27 mouse cellular contexts compared by ENCODE assay signal in genomic region chr19:10163896-10164295, GRCm38 (mm10). TPM values are rescaled to one million over a fixed set of nuclear protein-coding genes. Genes with fewer than 3 reads are reported as not detected.
DNase-seq lines count a peak whose midpoint lies in the region; ATAC-seq lines count a peak whose summit lies in the region.
"Had no signal": no experiment of that assay in that cellular context is flagged by ENCODE, and none has a peak within 500 bp of the region (broad histone marks: within the 10 kb centered on the region; RNA-seq: fewer than 3 reads in every experiment).

No protein-coding gene starts in this region.

- H3K27me3 ChIP-seq in midbrain, embryonic 11.5 days (ENCODE audit: control insufficient read depth, insufficient read depth, low read length) = no peaks in the 10 kb centered on the region
- H3K27me3 ChIP-seq in midbrain, embryonic 15.5 days (replicated peaks) = no peaks in the 10 kb centered on the region
- H3K27me3 ChIP-seq: embryonic facial prominence, embryonic 13.5 days; forebrain, embryonic 12.5 days; forebrain, embryonic 15.5 days; heart, embryonic 12.5 days; heart, embryonic 15.5 days; hindbrain, embryonic 13.5 days; intestine, embryonic 15.5 days; Patski had no signal

- no peaks in the 10 kb centered on the region for H3K4me1 ChIP-seq in midbrain, embryonic 11.5 days (ENCODE audit: control insufficient read depth, insufficient read depth, low read length)
- H3K4me1 ChIP-seq in midbrain, embryonic 15.5 days = no peaks in the 10 kb centered on the region
- H3K4me1 ChIP-seq: embryonic facial prominence, embryonic 13.5 days; forebrain, embryonic 12.5 days; forebrain, embryonic 15.5 days; heart, embryonic 12.5 days; heart, embryonic 15.5 days; hindbrain, embryonic 10.5 days; hindbrain, embryonic 13.5 days; intestine, embryonic 15.5 days had no signal

- H3K9me3 ChIP-seq in midbrain, embryonic 11.5 days (ENCODE audit: control insufficient read depth, low read length) = peaks cover 2% of the 10 kb centered on the region; the same call in 1 of the 2 replicates
- H3K9me3 ChIP-seq in midbrain, embryonic 15.5 days = no peaks in the 10 kb centered on the region
- H3K9me3 ChIP-seq: embryonic facial prominence, embryonic 13.5 days; forebrain, embryonic 12.5 days; forebrain, embryonic 15.5 days; heart, embryonic 12.5 days; heart, embryonic 15.5 days; hindbrain, embryonic 13.5 days; intestine, embryonic 15.5 days had no signal

- ATAC-seq in midbrain, embryonic 11.5 days (ENCODE audit: low FRiP score) = no peak
- no peak for ATAC-seq in midbrain, embryonic 15.5 days (replicated peaks)
- ATAC-seq: forebrain, embryonic 15.5 days; hindbrain, embryonic 16.5 days; intestine, embryonic 15.5 days; Patski had no signal

- no peak overlapping the region for H3K4me2 ChIP-seq in midbrain, embryonic 11.5 days
- H3K4me2 ChIP-seq in midbrain, embryonic 15.5 days = no peak overlapping the region
- H3K4me2 ChIP-seq: embryonic facial prominence, embryonic 13.5 days; forebrain, embryonic 12.5 days; forebrain, embryonic 15.5 days; heart, embryonic 12.5 days; heart, embryonic 15.5 days; hindbrain, embryonic 13.5 days; intestine, embryonic 15.5 days had no signal

- H3K27ac ChIP-seq in midbrain, embryonic 11.5 days (ENCODE audit: low read depth, low read length) = no peak overlapping the region
- H3K27ac ChIP-seq in midbrain, embryonic 15.5 days = no peak overlapping the region
- H3K27ac ChIP-seq: embryonic facial prominence, embryonic 13.5 days; forebrain, embryonic 12.5 days; forebrain, embryonic 15.5 days; heart, embryonic 15.5 days; hindbrain, embryonic 10.5 days; hindbrain, embryonic 13.5 days; intestine, embryonic 15.5 days had no signal

- no peaks in the 10 kb centered on the region for H3K36me3 ChIP-seq in midbrain, embryonic 11.5 days (ENCODE audit: control insufficient read depth, insufficient read depth, low read length)
- no peaks in the 10 kb centered on the region for H3K36me3 ChIP-seq in midbrain, embryonic 15.5 days (replicated peaks)
- H3K36me3 ChIP-seq: embryonic facial prominence, embryonic 13.5 days; forebrain, embryonic 12.5 days; forebrain, embryonic 15.5 days; heart, embryonic 12.5 days; heart, embryonic 15.5 days; hindbrain, embryonic 10.5 days; hindbrain, embryonic 13.5 days; intestine, embryonic 15.5 days had no signal

- H3K9ac ChIP-seq in midbrain, embryonic 11.5 days (ENCODE audit: low read length) = no peak overlapping the region
- no peak overlapping the region for H3K9ac ChIP-seq in midbrain, embryonic 15.5 days
- H3K9ac ChIP-seq: embryonic facial prominence, embryonic 13.5 days; forebrain, embryonic 12.5 days; forebrain, embryonic 15.5 days; heart, embryonic 12.5 days; heart, embryonic 15.5 days; hindbrain, embryonic 13.5 days; intestine, embryonic 15.5 days had no signal

- peak; percentile 53 for DNase-seq in adrenal gland, postnatal 14 days
- no peak for DNase-seq in adrenal gland, adult 8-10 months
- DNase-seq in midbrain, embryonic 11.5 days (ENCODE audit: low spot score, missing footprints) = peak; percentile 19
- DNase-seq in adipocyte (ENCODE audit: low spot score) = peak; percentile 28
- no peak for DNase-seq in left cerebral cortex, postnatal 25 days (ENCODE audit: low spot score in 2 of 2)
- DNase-seq in layer of hippocampus, postnatal 36 days = no peak
- DNase-seq: cerebellum, adult 11 months; cerebellum, adult 2 months; cerebellum, adult 9-11 months; cerebellum, postnatal 25 days; gastrocnemius, postnatal 25 days; heart, adult 18-20 months; heart, postnatal 10 days; heart, postnatal 36 days; kidney, adult 11 months had no signal

- intact Hi-C loops in left cerebral cortex, postnatal 25 days (cut with DNase I) = no loop called here

- no peak overlapping the region for H3K4me3 ChIP-seq in midbrain, embryonic 11.5 days (ENCODE audit: low read depth, low read length)
- H3K4me3 ChIP-seq in midbrain, embryonic 15.5 days = no peak overlapping the region
- H3K4me3 ChIP-seq: embryonic facial prominence, embryonic 13.5 days; erythroblast, embryonic 14.5 days; forebrain, embryonic 12.5 days; forebrain, embryonic 15.5 days; heart, embryonic 12.5 days; heart, embryonic 15.5 days; hindbrain, embryonic 10.5 days; hindbrain, embryonic 13.5 days; intestine, embryonic 15.5 days had no signal

- WGBS in midbrain, embryonic 11.5 days = 87% methylated on average over 3 of the region's 3 CpGs
- WGBS in midbrain, embryonic 15.5 days = 89% methylated on average over 3 of the region's 3 CpGs

RNA-seq across cellular contexts. Expression of gene Fads1, which starts 18.8 kb away (rescaled TPM):
- 324 and 362 TPM in 2 replicates for total RNA-seq in adrenal gland, postnatal 14 days (2021)
- 1,000 to 10,000 TPM in 2 of 4 experiments, 100 to 1,000 TPM in 2; 923 to 1,535 (median 1,260) TPM for total RNA-seq in adrenal gland, adult 8-10 months (2022)
- polyA plus RNA-seq in midbrain, embryonic 11.5 days (2014; fragmentation: Nextera tagmentation; extraction: Ambion mirVana) = 152 and 155 TPM in 2 replicates
- 175 and 182 TPM in 2 replicates for polyA plus RNA-seq in midbrain, embryonic 15.5 days (2015; fragmentation: Nextera tagmentation; extraction: Ambion mirVana)
- total RNA-seq in left cerebral cortex, postnatal 25 days (2021) = 100 to 1,000 TPM; 180 to 188 TPM
- 100 to 1,000 TPM; 180 to 187 TPM for total RNA-seq in layer of hippocampus, postnatal 36 days (2021)

RNA-seq across cellular contexts. Expression of gene Tmem258, which starts 39.9 kb away (rescaled TPM):
- total RNA-seq in adrenal gland, postnatal 14 days (2021) = 161 and 170 TPM in 2 replicates
- 100 to 1,000 TPM; 131 to 198 (median 144) TPM for total RNA-seq in adrenal gland, adult 8-10 months (2022)
- polyA plus RNA-seq in midbrain, embryonic 11.5 days (2014; fragmentation: Nextera tagmentation; extraction: Ambion mirVana) = 334 and 352 TPM in 2 replicates
- polyA plus RNA-seq in midbrain, embryonic 15.5 days (2015; fragmentation: Nextera tagmentation; extraction: Ambion mirVana) = 324 and 334 TPM in 2 replicates
- 10 to 100 TPM; 70.0 to 76.0 TPM for total RNA-seq in left cerebral cortex, postnatal 25 days (2021)
- total RNA-seq in layer of hippocampus, postnatal 36 days (2021) = 10 to 100 TPM; 78.7 to 80.1 TPM

RNA-seq across cellular contexts. Expression of gene Fen1, which starts 40.1 kb away (rescaled TPM):
- 20.6 and 21.7 TPM in 2 replicates for total RNA-seq in adrenal gland, postnatal 14 days (2021)
- total RNA-seq in adrenal gland, adult 8-10 months (2022) = 10 to 100 TPM; 10.8 to 19.1 (median 14.1) TPM
- polyA plus RNA-seq in midbrain, embryonic 11.5 days (2014; fragmentation: Nextera tagmentation; extraction: Ambion mirVana) = 121 and 128 TPM in 2 replicates
- polyA plus RNA-seq in midbrain, embryonic 15.5 days (2015; fragmentation: Nextera tagmentation; extraction: Ambion mirVana) = 25.5 and 27.8 TPM in 2 replicates
- 1 to 10 TPM; 8.9 to 9.9 TPM for total RNA-seq in left cerebral cortex, postnatal 25 days (2021)
- 10 to 100 TPM in 1 of 2 experiments, 1 to 10 TPM in 1; 8.8 to 10.1 TPM for total RNA-seq in layer of hippocampus, postnatal 36 days (2021)

Comparison
In these comparisons a context has a peak if more than half of its experiments do, and no peak if none do; other contexts are left out.
1. DNase-seq: peak in adrenal gland, postnatal 14 days (single experiment), midbrain, embryonic 11.5 days (single experiment) and adipocyte (single experiment); none in adrenal gland, adult 8-10 months (single experiment), left cerebral cortex, postnatal 25 days (0 of 2) and layer of hippocampus, postnatal 36 days (0 of 2).